Mouse (Mus musculus) kidney, embryonic 14.5 days (tissue): ENCODE results near the gene Cep112. TPM values are rescaled to one million over a fixed set of nuclear protein-coding genes. Genes with fewer than 3 reads are reported as not detected.
A peak's percentile ranks its signal among the peaks of the same experiment; 100 is the strongest.

Source experiments
- ATAC-seq: fragments of 200-750 bp; cut with Nextera tagmentation; 2 replicates; pipeline ENCODE4 v1.8.0; 2017; ENCODE audit warnings: moderate number of reproducible peaks, mild to moderate bottlenecking, moderate TSS enrichment, moderate library complexity; ENCODE audit not compliant: low FRiP score, low TSS enrichment
- H3K27ac ChIP-seq: fragments of 300-500 bp; sonication (generic); 2 replicates; pipeline ENCODE4 v1.5.1; 2014; ENCODE audit warnings: low read depth, mild to moderate bottlenecking, low read length, moderate library complexity, mixed read lengths
- H3K27me3 ChIP-seq: fragments of 300-500 bp; sonication (generic); 2 replicates; pipeline ENCODE4 v1.6.1; 2014; ENCODE audit warnings: mild to moderate bottlenecking, low read length; ENCODE audit not compliant: control insufficient read depth, insufficient read depth
- H3K36me3 ChIP-seq: fragments of 300-500 bp; sonication (generic); 2 replicates; pipeline ENCODE4 v1.6.1; 2014; ENCODE audit warnings: low read length, mixed read lengths; ENCODE audit not compliant: control insufficient read depth, insufficient read depth
- H3K4me1 ChIP-seq: fragments of 300-500 bp; sonication (generic); 2 replicates; pipeline ENCODE4 v1.6.1; 2014; ENCODE audit warnings: low read length, mixed read lengths; ENCODE audit not compliant: control insufficient read depth, insufficient read depth
- H3K4me2 ChIP-seq: fragments of 300-500 bp; sonication (generic); replicated peaks from 2 replicates; pipeline ENCODE4 v1.6.1; 2014; ENCODE audit warnings: low read depth, mild to moderate bottlenecking, low read length
- H3K4me3 ChIP-seq: fragments of 300-500 bp; sonication (generic); 2 replicates; pipeline ENCODE4 v1.5.1; 2014; ENCODE audit warnings: mild to moderate bottlenecking, low read length
- H3K9ac ChIP-seq: fragments of 300-500 bp; sonication (generic); 2 replicates; pipeline ENCODE4 v1.6.1; 2014; ENCODE audit warnings: low read depth, mild to moderate bottlenecking, low read length, moderate library complexity
- H3K9me3 ChIP-seq: fragments of 300-500 bp; sonication (generic); 2 replicates; pipeline ENCODE4 v1.6.1; 2016; ENCODE audit warnings: low read length; ENCODE audit not compliant: control insufficient read depth
- WGBS: fragments of 180-500 bp; shearing (Covaris S2); extraction: QIAGEN DNeasy Blood & Tissue Kit; methylation state at CpG from one replicate; pipeline ENCODE4 v1.1.7; 2014; 5-methylcytosine and 5-hydroxymethylcytosine counted together
- polyA plus RNA-seq: library from polyadenylated mRNA; unstranded; fragments of >200 nt; fragmentation: Nextera tagmentation; extraction: Ambion mirVana; gene quantifications from 2 replicates; pipeline ENCODE4 v1.2.1, GENCODE M21; 2014

Cep112 gene
- polyA plus RNA-seq, 1 experiment from 2014 or later: 16.3 TPM

DNA sequence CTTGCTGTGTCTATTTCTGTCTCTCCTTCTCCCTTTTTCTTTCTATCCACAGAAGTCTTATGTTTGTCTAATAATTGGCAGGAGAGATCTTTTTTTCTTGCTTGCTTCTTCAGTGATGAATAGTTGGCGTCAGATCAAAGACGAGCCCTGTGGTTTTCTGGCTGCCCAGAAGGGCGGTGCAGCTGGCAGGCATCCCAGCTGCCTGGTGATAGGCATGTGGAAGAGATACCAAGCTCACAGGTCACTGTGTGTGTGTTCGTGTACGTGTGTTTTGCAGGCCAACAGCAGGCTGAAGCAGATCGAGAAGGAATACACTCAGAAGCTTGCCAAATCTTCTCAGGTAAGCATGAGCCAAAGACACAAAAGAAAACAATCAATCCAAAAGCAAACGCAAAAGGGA, 327.3 kb downstream of the Cep112 start:
- H3K9me3 ChIP-seq: no peaks in the 10 kb centered on the region
- H3K4me3 ChIP-seq: no peak overlapping the region
- no peak overlapping the region for H3K4me2 ChIP-seq
- H3K27ac ChIP-seq: 0 out of 2 replicates have a peak overlapping the region, but pooled peaks have one; percentile 7
- no peaks in the 10 kb centered on the region for H3K36me3 ChIP-seq
- no peaks in the 10 kb centered on the region for H3K27me3 ChIP-seq
- peaks cover 9% of the 10 kb centered on the region; the same call in 1 of the 2 replicates for H3K4me1 ChIP-seq
- 54% methylated on average over 7 of the region's 7 CpGs for WGBS
- ATAC-seq: no peak
- no peak overlapping the region for H3K9ac ChIP-seq

DNA sequence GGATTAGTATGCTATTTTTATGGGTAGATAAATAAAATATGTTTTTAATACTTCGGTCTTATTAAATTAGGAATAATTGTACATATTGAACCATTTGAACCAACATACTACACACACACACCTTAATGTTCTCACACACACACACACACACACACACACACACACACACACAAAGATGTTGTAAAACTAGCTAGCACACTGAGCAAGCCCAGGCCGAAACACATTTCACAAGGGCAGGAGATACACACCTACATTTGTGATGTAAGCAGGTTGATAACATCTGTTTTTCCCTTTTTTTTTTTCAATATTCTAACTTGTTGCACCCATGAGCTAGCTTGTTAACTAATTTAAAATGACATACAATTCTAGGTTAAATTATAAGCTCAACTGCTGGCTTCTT, 327.8 kb downstream of the Cep112 start:
- H3K4me1 ChIP-seq: peaks cover 9% of the 10 kb centered on the region; the same call in 1 of the 2 replicates
- no peak overlapping the region for H3K4me2 ChIP-seq
- H3K36me3 ChIP-seq: no peaks in the 10 kb centered on the region
- H3K27me3 ChIP-seq: no peaks in the 10 kb centered on the region
- no peak overlapping the region for H3K4me3 ChIP-seq
- H3K9ac ChIP-seq: no peak overlapping the region
- 93% methylated on average over 2 of the region's 2 CpGs for WGBS
- no peak for ATAC-seq
- H3K9me3 ChIP-seq: no peaks in the 10 kb centered on the region
- H3K27ac ChIP-seq: no peak overlapping the region

DNA sequence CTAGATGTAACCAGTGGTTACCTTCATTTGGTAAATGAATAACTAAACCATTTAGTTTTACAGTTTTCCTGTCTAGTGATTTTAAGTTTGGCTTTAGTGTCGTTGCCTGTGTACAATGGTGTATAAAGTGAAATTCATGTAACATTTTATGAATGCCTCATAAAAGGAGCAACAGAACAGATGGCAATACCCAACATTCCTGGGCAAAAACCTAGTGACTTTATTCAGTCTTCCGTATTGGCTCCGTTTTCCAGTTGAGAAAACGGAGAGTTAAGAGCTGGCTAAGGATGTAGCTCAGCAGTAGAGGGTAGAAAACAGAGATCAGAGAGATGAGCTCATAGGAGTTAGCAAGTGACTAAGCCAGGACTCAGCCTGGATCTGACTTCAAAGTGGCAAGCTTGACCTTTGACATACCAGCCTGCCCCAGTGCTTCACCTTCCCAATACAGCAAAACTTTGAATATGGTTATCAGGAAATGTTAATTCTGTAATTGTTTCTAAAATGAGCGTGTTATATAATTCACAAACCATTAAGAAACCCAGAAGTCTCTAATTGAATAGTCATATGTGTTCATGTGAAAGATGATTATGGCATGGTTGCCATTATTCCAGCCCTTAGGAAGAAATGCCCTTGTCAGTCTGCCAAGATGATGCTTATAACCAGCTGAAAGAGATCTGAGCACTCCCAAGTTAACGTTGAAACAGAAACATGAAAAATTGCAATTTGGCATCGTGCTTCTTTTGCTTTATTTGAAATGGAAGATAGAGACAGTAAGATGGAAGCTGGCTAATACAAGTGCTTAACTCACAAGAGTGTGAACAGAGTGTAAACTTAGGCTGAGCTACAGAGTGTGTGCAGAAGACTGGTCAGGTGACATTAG, 328.6 kb downstream of the Cep112 start:
- Histone ChIP-seq H3K27ac (no peak overlapping the region), H3K4me3 (no peak overlapping the region), H3K36me3 (no peaks in the 10 kb centered on the region), H3K9me3 (no peaks in the 10 kb centered on the region), H3K4me1 (peaks cover 9% of the 10 kb centered on the region; the same call in 1 of the 2 replicates), H3K9ac (no peak overlapping the region), H3K27me3 (no peaks in the 10 kb centered on the region), H3K4me2 (no peak overlapping the region)
- no peak for ATAC-seq
- 78% methylated on average over 7 of the region's 7 CpGs for WGBS

DNA sequence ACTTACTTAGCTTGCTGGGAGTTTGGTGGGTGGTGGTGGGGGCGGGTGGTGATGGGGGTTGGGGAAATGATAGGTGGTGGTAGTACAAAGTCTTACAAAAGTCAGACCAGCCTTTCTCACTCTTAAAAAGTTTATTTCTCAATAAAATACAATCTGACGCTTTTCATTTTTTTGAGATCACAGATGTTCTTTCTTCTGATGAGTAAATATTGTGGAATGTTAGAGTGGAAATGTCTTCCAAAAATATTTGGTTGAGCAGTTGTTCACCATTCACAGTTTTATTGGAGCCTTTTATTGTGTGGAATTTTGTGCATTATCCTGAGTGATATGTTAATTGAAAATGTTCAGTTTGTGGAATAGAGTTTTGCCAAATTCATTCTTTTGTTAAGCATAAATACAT, 332.2 kb downstream of the Cep112 start:
- Histone ChIP-seq H3K4me1 (peaks cover 3% of the 10 kb centered on the region; the same call in 1 of the 2 replicates), H3K36me3 (no peaks in the 10 kb centered on the region), H3K27me3 (no peaks in the 10 kb centered on the region), H3K27ac (no peak overlapping the region), H3K4me3 (no peak overlapping the region), H3K9ac (no peak overlapping the region), H3K4me2 (no peak overlapping the region), H3K9me3 (no peaks in the 10 kb centered on the region; the same call in 1 of the 2 replicates)
- WGBS: 93% methylated on average over 2 of the region's 2 CpGs
- no peak for ATAC-seq

DNA sequence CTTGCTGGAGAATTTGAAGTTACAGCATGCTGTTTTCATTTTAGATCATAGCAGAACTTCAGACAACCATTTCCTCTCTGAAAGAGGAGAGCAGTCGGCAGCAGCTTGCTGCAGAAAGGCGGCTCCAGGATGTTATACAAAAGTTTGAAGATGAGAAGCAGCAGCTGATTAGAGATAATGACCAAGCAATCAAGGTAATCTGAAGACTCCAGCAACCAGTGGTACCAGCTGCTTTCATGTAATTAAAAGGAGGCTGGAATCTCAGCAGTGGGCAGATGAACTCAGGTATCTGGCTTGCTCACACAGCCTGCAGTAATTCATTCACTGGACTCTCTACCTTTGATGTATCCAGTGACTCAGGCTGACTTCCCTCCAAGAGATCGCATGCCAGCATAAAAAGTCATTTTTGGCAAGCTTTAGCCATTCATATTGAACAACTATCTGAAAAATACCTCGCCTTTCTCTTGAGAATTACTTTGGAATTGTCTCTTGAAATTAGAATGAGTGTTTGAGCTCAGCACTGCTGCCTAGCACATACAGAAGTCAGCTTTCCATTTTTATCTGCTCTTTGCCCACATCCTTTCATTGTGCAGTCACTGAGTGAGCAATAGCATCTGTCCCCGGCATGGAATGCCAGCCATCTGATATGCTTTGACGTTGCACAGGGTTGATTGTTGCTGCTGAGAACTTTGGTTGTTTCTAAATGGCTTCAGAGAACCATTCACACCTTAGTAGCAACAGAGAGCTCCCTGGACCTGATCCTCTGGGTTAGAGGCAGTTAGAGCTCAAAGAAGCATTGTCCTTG, 332.8 kb downstream of the Cep112 start:
- no peak overlapping the region for H3K4me3 ChIP-seq
- H3K9ac ChIP-seq: no peak overlapping the region
- ATAC-seq: no peak
- no peak overlapping the region for H3K4me2 ChIP-seq
- 55% methylated on average over 6 of the region's 6 CpGs for WGBS
- no peaks in the 10 kb centered on the region; the same call in 1 of the 2 replicates for H3K9me3 ChIP-seq
- H3K27ac ChIP-seq: no peak overlapping the region
- no peaks in the 10 kb centered on the region for H3K36me3 ChIP-seq
- H3K27me3 ChIP-seq: no peaks in the 10 kb centered on the region
- H3K4me1 ChIP-seq: no peaks in the 10 kb centered on the region

DNA sequence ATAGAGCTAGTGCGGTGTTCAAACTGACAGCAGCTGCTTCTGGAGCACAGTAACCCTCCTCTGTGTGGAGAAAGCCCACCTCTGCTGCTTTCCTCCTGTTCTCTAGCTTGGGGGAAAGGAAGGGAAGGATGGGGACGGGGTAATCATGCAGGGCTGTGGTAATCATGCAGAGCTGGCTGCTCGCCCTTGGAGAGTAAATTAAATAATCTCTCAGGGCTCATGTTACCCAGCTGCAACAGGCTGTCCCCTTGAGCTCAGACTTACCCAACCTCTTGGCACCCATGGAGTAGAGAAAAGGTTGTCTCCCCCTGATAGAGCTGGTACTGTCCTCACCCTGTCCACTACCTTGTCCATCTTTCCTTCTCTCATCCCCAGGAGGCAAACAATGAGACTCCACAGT, 345.1 kb downstream of the Cep112 start:
- ATAC-seq: no peak
- H3K9me3 ChIP-seq: no peaks in the 10 kb centered on the region
- no peaks in the 10 kb centered on the region for H3K36me3 ChIP-seq
- peaks cover 4% of the 10 kb centered on the region; the same call in 1 of the 2 replicates for H3K4me1 ChIP-seq
- H3K4me3 ChIP-seq: no peak overlapping the region
- H3K27ac ChIP-seq: no peak overlapping the region
- no peak overlapping the region for H3K9ac ChIP-seq
- 43% methylated on average over 3 of the region's 3 CpGs for WGBS
- no peak overlapping the region for H3K4me2 ChIP-seq
- H3K27me3 ChIP-seq: no peaks in the 10 kb centered on the region

DNA sequence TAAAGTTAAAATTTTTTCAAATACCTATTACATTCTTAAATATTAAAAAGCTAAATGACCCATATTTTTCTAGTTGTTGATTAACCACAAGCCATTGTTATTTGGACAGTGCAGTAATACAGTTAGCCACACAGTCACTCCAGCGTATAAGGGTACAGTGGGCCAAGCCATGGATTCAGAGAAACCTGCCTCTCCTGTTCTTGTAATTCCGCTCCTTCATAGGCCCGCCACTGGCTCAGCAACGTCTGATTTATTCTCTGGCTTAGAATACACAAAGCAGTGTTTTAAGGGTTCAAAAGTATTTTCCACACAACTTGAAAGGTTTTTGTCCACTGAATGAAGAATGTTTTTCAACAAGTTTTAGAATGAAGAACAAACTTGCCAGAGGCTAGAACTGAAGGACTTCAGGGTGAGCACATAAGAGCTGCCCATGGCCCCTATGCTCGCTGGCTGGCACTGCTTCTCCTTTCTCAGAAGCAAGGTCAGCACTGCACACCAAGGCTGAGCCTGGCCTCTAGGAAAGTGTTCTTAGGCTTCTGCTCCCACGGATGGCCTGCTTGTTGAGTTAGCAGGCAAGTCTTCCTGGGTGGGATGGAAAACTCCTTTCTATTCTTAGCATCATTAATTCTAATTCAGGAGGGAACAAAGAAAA, 349.2 kb downstream of the Cep112 start:
- Histone ChIP-seq H3K27ac (no peak overlapping the region), H3K4me2 (no peak overlapping the region), H3K36me3 (no peaks in the 10 kb centered on the region), H3K9me3 (no peaks in the 10 kb centered on the region), H3K4me1 (peaks cover 21% of the 10 kb centered on the region), H3K9ac (no peak overlapping the region), H3K4me3 (no peak overlapping the region), H3K27me3 (no peaks in the 10 kb centered on the region)
- 56% methylated on average over 6 of the region's 6 CpGs for WGBS
- ATAC-seq: no peak

DNA sequence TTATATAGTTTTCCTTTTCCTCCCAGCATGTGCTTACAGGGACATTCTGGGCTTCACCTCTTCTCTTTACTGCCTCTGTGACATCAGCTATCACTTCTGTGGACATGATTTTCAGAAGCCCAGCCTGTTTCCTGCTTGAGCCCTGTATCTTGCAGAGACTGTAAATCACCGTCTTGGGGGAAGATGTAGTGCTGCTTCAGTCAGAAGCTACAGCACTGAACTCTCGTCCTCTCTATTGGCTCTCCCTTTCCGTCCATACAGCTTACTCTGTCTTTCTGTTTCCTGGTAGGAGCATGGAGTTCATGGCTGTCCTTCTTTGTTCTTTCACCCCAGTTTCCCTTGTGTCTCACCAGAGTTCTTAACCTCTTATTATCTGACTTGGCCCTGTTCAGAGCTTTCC, 352.2 kb downstream of the Cep112 start:
- no peaks in the 10 kb centered on the region for H3K36me3 ChIP-seq
- no peaks in the 10 kb centered on the region for H3K27me3 ChIP-seq
- WGBS: 20% methylated on average over 3 of the region's 3 CpGs
- no peak overlapping the region for H3K4me2 ChIP-seq
- H3K4me3 ChIP-seq: no peak overlapping the region
- ATAC-seq: peak; percentile 77
- H3K4me1 ChIP-seq: peaks cover 21% of the 10 kb centered on the region
- no peak overlapping the region for H3K27ac ChIP-seq
- H3K9me3 ChIP-seq: no peaks in the 10 kb centered on the region
- no peak overlapping the region for H3K9ac ChIP-seq
